Mouse (Mus musculus): ENCODE measurements around the gene 2510002D24Rik. TPM values are rescaled to one million over a fixed set of nuclear protein-coding genes. Genes with fewer than 3 reads are reported as not detected.
A peak's percentile ranks its signal among the peaks of the same experiment; 100 is the strongest.

The 2510002D24Rik gene
- polyA plus RNA-seq, 1 experiment from 2014 or later = 44.2 TPM

GRCm38 (mm10) chr16:18809001-18809400 is 27.4 kb upstream of the 2510002D24Rik start:
- WGBS = 93% methylated on average over 5 of the region's 5 CpGs
- no peaks in the 10 kb centered on the region for H3K36me3 ChIP-seq (ENCODE audit: control insufficient read depth, insufficient read depth, low read length)
- no peaks in the 10 kb centered on the region for H3K9me3 ChIP-seq (ENCODE audit: control insufficient read depth, low read length)
- peaks cover 15% of the 10 kb centered on the region; the same call in 1 of the 2 replicates for H3K4me1 ChIP-seq (ENCODE audit: control insufficient read depth, insufficient read depth, low read length)
- H3K27ac ChIP-seq (ENCODE audit: low read depth, low read length) = no peak overlapping the region
- no peaks in the 10 kb centered on the region for H3K27me3 ChIP-seq (ENCODE audit: control insufficient read depth, insufficient read depth, low read length)
- no peak overlapping the region for H3K4me2 ChIP-seq (ENCODE audit: low read depth, low read length)
- no peak overlapping the region for H3K4me3 ChIP-seq (ENCODE audit: low read depth, low read length)
- ATAC-seq (ENCODE audit: low read depth) = no peak
- H3K9ac ChIP-seq (replicated peaks; ENCODE audit: low read depth, low read length) = no peak overlapping the region

GRCm38 (mm10) chr16:18811032-18811431 is 25.3 kb upstream of the 2510002D24Rik start:
- Histone ChIP-seq H3K27ac (ENCODE audit: low read depth, low read length) (no peak overlapping the region), H3K36me3 (ENCODE audit: control insufficient read depth, insufficient read depth, low read length) (peaks cover 4% of the 10 kb centered on the region; the same call in 1 of the 2 replicates), H3K4me1 (ENCODE audit: control insufficient read depth, insufficient read depth, low read length) (peaks cover 15% of the 10 kb centered on the region; the same call in 1 of the 2 replicates), H3K4me2 (ENCODE audit: low read depth, low read length) (peak overlapping the region; percentile 70), H3K27me3 (ENCODE audit: control insufficient read depth, insufficient read depth, low read length) (no peaks in the 10 kb centered on the region), H3K9ac (replicated peaks; ENCODE audit: low read depth, low read length) (peak overlapping the region; percentile 39; the same call in 1 of the 2 replicates), H3K4me3 (ENCODE audit: low read depth, low read length) (peak overlapping the region; percentile 63), H3K9me3 (ENCODE audit: control insufficient read depth, low read length) (no peaks in the 10 kb centered on the region)
- no peak; the same call in 1 of the 2 replicates for ATAC-seq (ENCODE audit: low read depth)
- 5% methylated on average over 5 of the region's 5 CpGs for WGBS

- Histone ChIP-seq H3K9me3 (ENCODE audit: control insufficient read depth, low read length) (no peaks in the 10 kb centered on the region), H3K36me3 (ENCODE audit: control insufficient read depth, insufficient read depth, low read length) (peaks cover 6% of the 10 kb centered on the region; the same call in 1 of the 2 replicates), H3K4me3 (ENCODE audit: low read depth, low read length) (peak within 1 kb of the TSS; percentile 63), H3K9ac (replicated peaks; ENCODE audit: low read depth, low read length) (peak within 1 kb of the TSS; percentile 65), H3K4me1 (ENCODE audit: control insufficient read depth, insufficient read depth, low read length) (peaks cover 15% of the 10 kb centered on the region; the same call in 1 of the 2 replicates), H3K27ac (ENCODE audit: low read depth, low read length) (peak within 1 kb of the TSS; percentile 46), H3K27me3 (ENCODE audit: control insufficient read depth, insufficient read depth, low read length) (no peaks in the 10 kb centered on the region), H3K4me2 (ENCODE audit: low read depth, low read length) (peak within 1 kb of the TSS; percentile 79)
- ATAC-seq (ENCODE audit: low read depth) = peak; percentile 95
- WGBS = under 1% methylated on average over 42 of the region's 42 CpGs
These were observed 24.7 kb upstream of the 2510002D24Rik start, which contains the start of the genes Ufd1 and Cdc45 for GRCm38 (mm10) chr16:18811468-18812384. Gene Ufd1 (plus strand): TSS chr16:18811779. Gene Cdc45 (minus strand): TSS chr16:18811987.

GRCm38 (mm10) chr16:18812385-18812910 is 23.9 kb upstream of the 2510002D24Rik start:
- Histone ChIP-seq H3K9me3 (ENCODE audit: control insufficient read depth, low read length) (no peaks in the 10 kb centered on the region), H3K4me3 (ENCODE audit: low read depth, low read length) (peak overlapping the region; percentile 63), H3K36me3 (ENCODE audit: control insufficient read depth, insufficient read depth, low read length) (peaks cover 10% of the 10 kb centered on the region), H3K4me1 (ENCODE audit: control insufficient read depth, insufficient read depth, low read length) (peaks cover 15% of the 10 kb centered on the region; the same call in 1 of the 2 replicates), H3K27ac (ENCODE audit: low read depth, low read length) (0 out of 2 replicates have a peak overlapping the region, but pooled peaks have one; percentile 22), H3K9ac (replicated peaks; ENCODE audit: low read depth, low read length) (peak overlapping the region; percentile 65), H3K4me2 (ENCODE audit: low read depth, low read length) (peak overlapping the region; percentile 79), H3K27me3 (ENCODE audit: control insufficient read depth, insufficient read depth, low read length) (no peaks in the 10 kb centered on the region)
- WGBS = 2% methylated on average over 31 of the region's 31 CpGs
- peak; percentile 62 for ATAC-seq (ENCODE audit: low read depth)

- no peak overlapping the region for H3K27ac ChIP-seq (ENCODE audit: low read depth, low read length)
- no peaks in the 10 kb centered on the region for H3K27me3 ChIP-seq (ENCODE audit: control insufficient read depth, insufficient read depth, low read length)
- H3K9me3 ChIP-seq (ENCODE audit: control insufficient read depth, low read length) = no peaks in the 10 kb centered on the region
- WGBS = 88% methylated on average over 1 of the region's 1 CpGs
- no peaks in the 10 kb centered on the region for H3K4me1 ChIP-seq (ENCODE audit: control insufficient read depth, insufficient read depth, low read length)
- H3K4me2 ChIP-seq (ENCODE audit: low read depth, low read length) = no peak overlapping the region
- H3K36me3 ChIP-seq (ENCODE audit: control insufficient read depth, insufficient read depth, low read length) = peaks cover 79% of the 10 kb centered on the region
- no peak overlapping the region for H3K4me3 ChIP-seq (ENCODE audit: low read depth, low read length)
- no peak for ATAC-seq (ENCODE audit: low read depth)
- H3K9ac ChIP-seq (replicated peaks; ENCODE audit: low read depth, low read length) = no peak overlapping the region
These were observed 14.0 kb upstream of the 2510002D24Rik start for GRCm38 (mm10) chr16:18822356-18822755.

GRCm38 (mm10) chr16:18822925-18823324 is 13.5 kb upstream of the 2510002D24Rik start:
- ATAC-seq (ENCODE audit: low read depth) = no peak
- no peak overlapping the region for H3K4me2 ChIP-seq (ENCODE audit: low read depth, low read length)
- peaks cover 83% of the 10 kb centered on the region for H3K36me3 ChIP-seq (ENCODE audit: control insufficient read depth, insufficient read depth, low read length)
- 59% methylated on average over 4 of the region's 4 CpGs for WGBS
- H3K27ac ChIP-seq (ENCODE audit: low read depth, low read length) = no peak overlapping the region
- no peaks in the 10 kb centered on the region for H3K4me1 ChIP-seq (ENCODE audit: control insufficient read depth, insufficient read depth, low read length)
- H3K27me3 ChIP-seq (ENCODE audit: control insufficient read depth, insufficient read depth, low read length) = no peaks in the 10 kb centered on the region
- no peak overlapping the region for H3K9ac ChIP-seq (replicated peaks; ENCODE audit: low read depth, low read length)
- no peaks in the 10 kb centered on the region for H3K9me3 ChIP-seq (ENCODE audit: control insufficient read depth, low read length)
- H3K4me3 ChIP-seq (ENCODE audit: low read depth, low read length) = no peak overlapping the region

- peaks cover 74% of the 10 kb centered on the region for H3K36me3 ChIP-seq (ENCODE audit: control insufficient read depth, insufficient read depth, low read length)
- ATAC-seq (ENCODE audit: low read depth) = no peak
- no peaks in the 10 kb centered on the region for H3K4me1 ChIP-seq (ENCODE audit: control insufficient read depth, insufficient read depth, low read length)
- no peak overlapping the region for H3K4me2 ChIP-seq (ENCODE audit: low read depth, low read length)
- no peaks in the 10 kb centered on the region for H3K27me3 ChIP-seq (ENCODE audit: control insufficient read depth, insufficient read depth, low read length)
- H3K9ac ChIP-seq (replicated peaks; ENCODE audit: low read depth, low read length) = no peak overlapping the region
- 97% methylated on average over 3 of the region's 3 CpGs for WGBS
- no peaks in the 10 kb centered on the region for H3K9me3 ChIP-seq (ENCODE audit: control insufficient read depth, low read length)
- H3K4me3 ChIP-seq (ENCODE audit: low read depth, low read length) = no peak overlapping the region
- H3K27ac ChIP-seq (ENCODE audit: low read depth, low read length) = no peak overlapping the region
These were observed 7.7 kb upstream of the 2510002D24Rik start for GRCm38 (mm10) chr16:18828630-18829029.

GRCm38 (mm10) chr16:18829102-18829501 is 7.3 kb upstream of the 2510002D24Rik start:
- no peak overlapping the region for H3K4me2 ChIP-seq (ENCODE audit: low read depth, low read length)
- no peaks in the 10 kb centered on the region for H3K4me1 ChIP-seq (ENCODE audit: control insufficient read depth, insufficient read depth, low read length)
- peaks cover 79% of the 10 kb centered on the region for H3K36me3 ChIP-seq (ENCODE audit: control insufficient read depth, insufficient read depth, low read length)
- no peaks in the 10 kb centered on the region for H3K27me3 ChIP-seq (ENCODE audit: control insufficient read depth, insufficient read depth, low read length)
- 91% methylated on average over 6 of the region's 6 CpGs for WGBS
- H3K9ac ChIP-seq (replicated peaks; ENCODE audit: low read depth, low read length) = no peak overlapping the region
- no peak for ATAC-seq (ENCODE audit: low read depth)
- no peak overlapping the region for H3K27ac ChIP-seq (ENCODE audit: low read depth, low read length)
- no peaks in the 10 kb centered on the region for H3K9me3 ChIP-seq (ENCODE audit: control insufficient read depth, low read length)
- no peak overlapping the region for H3K4me3 ChIP-seq (ENCODE audit: low read depth, low read length)

GRCm38 (mm10) chr16:18833486-18833885 is 2.9 kb upstream of the 2510002D24Rik start:
- Histone ChIP-seq H3K4me1 (ENCODE audit: control insufficient read depth, insufficient read depth, low read length) (0 out of 2 replicates have a peak, but pooled peaks cover 5% of the 10 kb centered on the region), H3K4me2 (ENCODE audit: low read depth, low read length) (no peak overlapping the region), H3K9me3 (ENCODE audit: control insufficient read depth, low read length) (no peaks in the 10 kb centered on the region), H3K9ac (replicated peaks; ENCODE audit: low read depth, low read length) (no peak overlapping the region), H3K27me3 (ENCODE audit: control insufficient read depth, insufficient read depth, low read length) (no peaks in the 10 kb centered on the region), H3K4me3 (ENCODE audit: low read depth, low read length) (no peak overlapping the region), H3K27ac (ENCODE audit: low read depth, low read length) (no peak overlapping the region), H3K36me3 (ENCODE audit: control insufficient read depth, insufficient read depth, low read length) (peaks cover 48% of the 10 kb centered on the region)
- WGBS = 77% methylated on average over 2 of the region's 2 CpGs
- ATAC-seq (ENCODE audit: low read depth) = no peak

All from neural tube, embryonic 14.5 days (tissue).